Mouse (Mus musculus): ENCODE results near the gene Bcar1. TPM values are rescaled to one million over a fixed set of nuclear protein-coding genes. Genes with fewer than 3 reads are reported as not detected.

Bcar1 gene
- polyA plus RNA-seq, 1 experiment from 2014 or later, result 39.5 TPM

DNA sequence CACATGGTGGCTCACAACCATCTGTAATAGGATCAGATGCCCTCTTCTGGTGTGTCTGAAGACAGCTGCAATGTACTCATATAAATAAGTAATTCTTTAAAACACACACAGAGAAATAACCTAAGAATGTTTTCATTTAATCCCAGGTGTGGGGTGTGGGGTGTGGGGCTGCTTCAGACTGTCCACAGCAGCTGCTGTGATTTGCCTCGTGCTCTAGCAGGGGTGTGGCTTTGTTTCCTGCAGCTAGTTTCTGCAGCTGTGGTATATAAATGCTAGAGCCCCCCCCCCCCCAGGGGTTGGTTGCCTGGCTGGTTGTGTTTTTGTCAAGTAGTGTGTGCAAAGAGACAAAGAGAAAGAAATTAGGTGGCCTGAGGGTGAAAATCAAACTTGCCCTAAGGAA is 44.6 kb downstream of the Bcar1 start:
- H3K36me3 ChIP-seq, result no peaks in the 10 kb centered on the region
- 27% methylated on average over 1 of the region's 1 CpGs for WGBS
- ATAC-seq (ENCODE audit: insufficient number of reproducible peaks, insufficient read depth, low FRiP score, low TSS enrichment, low read depth), result no peak
- H3K4me1 ChIP-seq (replicated peaks), result no peaks in the 10 kb centered on the region
- no peak overlapping the region for H3K4me2 ChIP-seq
- no peaks in the 10 kb centered on the region for H3K27me3 ChIP-seq
- no peak overlapping the region for H3K4me3 ChIP-seq (replicated peaks)
- H3K9me3 ChIP-seq, result 0 out of 2 replicates have a peak, but pooled peaks cover 8% of the 10 kb centered on the region
- H3K27ac ChIP-seq, result no peak overlapping the region
- no peak overlapping the region for H3K9ac ChIP-seq (replicated peaks)

DNA sequence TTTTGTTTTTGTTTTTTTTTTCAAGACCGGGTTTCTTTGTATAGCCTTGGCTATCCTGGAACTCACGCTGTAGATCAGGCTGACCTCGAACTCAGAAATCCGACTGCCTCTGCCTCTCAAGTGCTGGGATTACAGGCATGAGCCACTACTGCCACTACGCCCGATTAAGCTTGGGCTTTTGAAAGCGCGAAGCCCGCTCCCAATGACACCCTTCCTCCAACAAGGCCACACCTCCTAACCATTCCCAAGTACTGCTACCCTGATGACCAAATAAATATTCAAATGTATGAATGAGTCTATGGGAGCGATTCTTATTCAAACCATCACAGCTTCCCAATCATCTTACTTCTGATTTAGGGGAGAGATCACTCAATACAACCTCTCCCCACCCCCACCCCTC is 46.0 kb downstream of the Bcar1 start:
- H3K4me2 ChIP-seq, result no peak overlapping the region
- no peak overlapping the region for H3K4me3 ChIP-seq (replicated peaks)
- no peak overlapping the region for H3K27ac ChIP-seq
- H3K9ac ChIP-seq (replicated peaks), result no peak overlapping the region
- WGBS, result 82% methylated on average over 10 of the region's 10 CpGs
- no peaks in the 10 kb centered on the region for H3K27me3 ChIP-seq
- 0 out of 2 replicates have a peak, but pooled peaks cover 8% of the 10 kb centered on the region for H3K9me3 ChIP-seq
- H3K4me1 ChIP-seq (replicated peaks), result peaks cover 4% of the 10 kb centered on the region
- no peaks in the 10 kb centered on the region for H3K36me3 ChIP-seq
- ATAC-seq (ENCODE audit: insufficient number of reproducible peaks, insufficient read depth, low FRiP score, low TSS enrichment, low read depth), result no peak

DNA sequence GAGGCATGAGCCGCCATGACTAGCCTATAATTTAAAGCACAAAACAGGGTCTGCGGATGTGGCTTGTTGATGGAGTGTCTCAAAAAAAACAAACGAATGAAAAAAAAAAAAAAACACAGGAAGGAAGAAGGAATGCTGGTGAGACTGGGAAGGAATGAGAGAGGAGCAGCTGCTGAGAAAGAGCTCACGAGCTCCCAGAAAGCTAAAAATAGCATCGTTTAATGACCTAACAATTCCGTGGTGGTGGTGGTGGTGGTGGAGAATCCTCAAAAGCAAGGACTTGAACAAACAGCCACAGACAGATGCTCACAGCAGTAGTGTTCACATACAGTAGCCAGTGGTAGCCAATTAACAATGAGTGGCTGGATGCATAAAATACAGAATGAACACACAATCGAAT is 48.2 kb downstream of the Bcar1 start:
- no peaks in the 10 kb centered on the region for H3K27me3 ChIP-seq
- WGBS, result 69% methylated on average over 7 of the region's 7 CpGs
- no peak for ATAC-seq (ENCODE audit: insufficient number of reproducible peaks, insufficient read depth, low FRiP score, low TSS enrichment, low read depth)

DNA sequence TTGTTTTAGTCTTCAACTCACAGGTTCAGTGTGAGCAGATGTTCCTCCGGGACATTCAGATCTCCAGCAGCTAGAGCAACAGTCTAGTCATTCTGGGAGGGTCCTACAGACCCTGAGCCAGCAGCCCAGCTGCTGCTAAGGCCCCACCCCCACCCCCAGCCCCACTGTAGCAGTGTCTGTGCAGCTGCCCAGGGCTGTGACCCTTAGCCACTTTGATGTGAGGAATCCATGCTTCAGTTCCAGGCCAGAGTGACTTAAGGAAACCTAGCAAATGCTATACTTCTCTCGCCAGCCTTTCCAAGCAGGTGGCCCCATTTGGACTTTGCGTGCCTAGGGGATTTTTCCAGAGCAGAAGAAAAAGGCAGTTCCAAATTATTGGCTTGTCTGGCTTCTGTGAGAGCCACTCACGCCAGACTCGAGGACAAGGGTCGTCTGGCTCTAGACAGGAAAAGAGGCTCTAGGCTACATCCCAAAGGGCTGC is 50.3 kb downstream of the Bcar1 start:
- peaks cover 4% of the 10 kb centered on the region for H3K4me1 ChIP-seq (replicated peaks)
- H3K4me2 ChIP-seq, result no peak overlapping the region
- no peak overlapping the region for H3K4me3 ChIP-seq (replicated peaks)
- ATAC-seq (ENCODE audit: insufficient number of reproducible peaks, insufficient read depth, low FRiP score, low TSS enrichment, low read depth), result peak; percentile 37; the same call in 1 of the 2 replicates
- 37% methylated on average over 6 of the region's 6 CpGs for WGBS
- H3K27ac ChIP-seq, result no peak overlapping the region
- H3K27me3 ChIP-seq, result no peaks in the 10 kb centered on the region
- no peak overlapping the region for H3K9ac ChIP-seq (replicated peaks)
- H3K9me3 ChIP-seq, result 0 out of 2 replicates have a peak, but pooled peaks cover 8% of the 10 kb centered on the region
- H3K36me3 ChIP-seq, result no peaks in the 10 kb centered on the region

More for the DNA sequence above, 48.2 kb downstream of the Bcar1 start:
- Histone ChIP-seq H3K4me1 (replicated peaks) (peaks cover 4% of the 10 kb centered on the region), H3K4me2 (no peak overlapping the region), H3K9ac (replicated peaks) (no peak overlapping the region), H3K4me3 (replicated peaks) (no peak overlapping the region), H3K27ac (no peak overlapping the region), H3K36me3 (no peaks in the 10 kb centered on the region), H3K9me3 (0 out of 2 replicates have a peak, but pooled peaks cover 8% of the 10 kb centered on the region)

DNA sequence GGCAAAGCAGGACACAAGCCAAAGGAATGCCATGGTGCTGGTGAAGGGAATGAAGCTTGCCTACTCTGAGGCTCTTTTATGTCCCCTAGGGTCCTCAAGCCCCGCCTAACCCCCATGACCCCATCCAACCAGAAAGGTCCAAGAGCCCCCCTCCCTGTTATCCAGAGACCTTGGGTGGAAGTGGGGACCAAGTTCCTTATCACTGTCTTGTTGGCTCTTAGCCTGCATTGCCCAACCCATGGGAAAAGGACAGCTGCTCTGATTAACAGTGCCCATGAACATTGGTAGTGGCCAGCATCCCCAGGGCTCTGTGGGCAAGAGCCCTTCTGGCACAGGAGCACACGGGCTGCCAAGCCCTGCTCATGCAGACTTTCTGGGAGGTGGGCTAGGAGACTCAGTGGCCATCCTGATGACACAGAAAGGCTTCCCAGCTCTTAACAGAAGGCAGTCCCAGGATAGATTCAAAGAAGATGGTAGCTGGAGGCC is 52.6 kb downstream of the Bcar1 start, which contains the start of gene Ctrb1:
Gene Ctrb1 (minus strand): TSS at position 51 of the 486 bp plus-strand sequence.
- peaks cover 4% of the 10 kb centered on the region for H3K4me1 ChIP-seq (replicated peaks)
- H3K4me2 ChIP-seq, result no peak within 1 kb of the TSS
- no peak for ATAC-seq (ENCODE audit: insufficient number of reproducible peaks, insufficient read depth, low FRiP score, low TSS enrichment, low read depth)
- no peak within 1 kb of the TSS for H3K4me3 ChIP-seq (replicated peaks)
- WGBS, result 82% methylated on average over 2 of the region's 2 CpGs
- H3K27me3 ChIP-seq, result no peaks in the 10 kb centered on the region
- no peaks in the 10 kb centered on the region for H3K9me3 ChIP-seq
- no peaks in the 10 kb centered on the region for H3K36me3 ChIP-seq
- no peak within 1 kb of the TSS for H3K9ac ChIP-seq (replicated peaks)
- H3K27ac ChIP-seq, result no peak within 1 kb of the TSS

DNA sequence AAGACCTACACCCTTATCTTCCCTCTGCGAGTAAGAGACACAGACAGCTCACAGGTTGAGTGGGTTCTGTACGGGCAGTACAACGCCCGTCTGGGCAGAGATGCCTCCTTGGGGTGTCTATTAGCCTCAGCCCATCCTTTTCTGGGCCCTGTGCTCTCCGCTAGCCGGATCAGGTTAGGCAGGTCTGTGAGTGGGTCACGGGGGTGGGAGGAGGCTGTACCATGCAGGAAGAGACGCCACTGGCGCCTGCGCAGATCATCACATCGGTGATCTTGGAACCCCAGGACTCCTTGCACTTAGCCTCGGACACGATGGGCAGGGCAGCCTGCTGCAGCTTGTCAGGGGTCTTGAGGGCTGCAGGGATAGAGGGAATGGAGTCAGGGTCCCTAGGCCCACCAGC is 56.7 kb downstream of the Bcar1 start:
- WGBS, result 78% methylated on average over 13 of the region's 13 CpGs
- no peak for ATAC-seq (ENCODE audit: insufficient number of reproducible peaks, insufficient read depth, low FRiP score, low TSS enrichment, low read depth)
- Histone ChIP-seq H3K9ac (replicated peaks) (no peak overlapping the region), H3K27ac (no peak overlapping the region), H3K36me3 (no peaks in the 10 kb centered on the region), H3K4me3 (replicated peaks) (no peak overlapping the region), H3K4me2 (no peak overlapping the region), H3K4me1 (replicated peaks) (no peaks in the 10 kb centered on the region), H3K27me3 (no peaks in the 10 kb centered on the region), H3K9me3 (no peaks in the 10 kb centered on the region)

DNA sequence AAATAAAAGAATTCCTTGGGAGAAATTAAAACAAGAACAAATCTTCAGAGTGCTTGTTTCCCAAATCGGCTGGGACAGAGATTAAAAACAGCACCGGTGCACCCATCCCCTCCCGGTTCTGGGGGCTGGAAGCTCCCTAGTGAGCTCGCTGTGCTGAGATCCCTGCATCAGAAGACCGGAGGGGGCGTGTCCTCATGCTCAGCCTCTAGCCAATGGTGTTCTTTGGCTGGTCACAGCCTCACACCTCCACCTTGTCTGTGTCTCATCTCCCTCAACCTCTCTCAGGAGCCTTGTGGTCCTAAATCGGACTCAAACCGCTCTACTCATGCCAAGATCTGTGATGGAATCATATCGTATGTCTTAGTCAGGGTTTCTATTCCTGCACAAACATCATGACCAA is 61.1 kb downstream of the Bcar1 start:
- no peaks in the 10 kb centered on the region for H3K27me3 ChIP-seq
- H3K4me2 ChIP-seq, result no peak overlapping the region
- WGBS, result 28% methylated on average over 9 of the region's 9 CpGs
- no peak for ATAC-seq (ENCODE audit: insufficient number of reproducible peaks, insufficient read depth, low FRiP score, low TSS enrichment, low read depth)
- H3K9ac ChIP-seq (replicated peaks), result no peak overlapping the region
- H3K36me3 ChIP-seq, result no peaks in the 10 kb centered on the region
- no peaks in the 10 kb centered on the region for H3K9me3 ChIP-seq
- H3K4me3 ChIP-seq (replicated peaks), result no peak overlapping the region
- H3K27ac ChIP-seq, result no peak overlapping the region
- H3K4me1 ChIP-seq (replicated peaks), result no peaks in the 10 kb centered on the region

DNA sequence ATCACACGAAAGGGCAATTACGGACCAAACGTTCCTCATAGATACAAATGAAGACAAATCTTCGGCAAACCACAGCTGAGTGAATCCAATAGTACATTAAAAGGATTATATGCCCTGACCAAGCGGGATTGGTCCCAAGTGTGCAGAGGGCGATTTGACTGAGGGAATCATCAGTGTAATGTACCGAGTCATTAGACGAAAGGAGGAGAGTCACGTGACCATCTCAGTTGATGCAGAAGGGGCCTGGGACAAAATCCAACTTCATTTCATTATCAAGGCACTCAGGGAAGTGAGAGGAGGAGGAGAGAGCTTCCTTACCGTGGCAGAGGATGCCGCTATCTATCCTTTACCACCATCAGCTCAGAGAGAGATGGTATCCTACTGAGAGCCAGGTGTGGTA is 62.5 kb downstream of the Bcar1 start:
- ATAC-seq (ENCODE audit: insufficient number of reproducible peaks, insufficient read depth, low FRiP score, low TSS enrichment, low read depth), result no peak
- H3K9ac ChIP-seq (replicated peaks), result no peak overlapping the region
- no peak overlapping the region for H3K4me2 ChIP-seq
- H3K27me3 ChIP-seq, result no peaks in the 10 kb centered on the region
- H3K4me1 ChIP-seq (replicated peaks), result no peaks in the 10 kb centered on the region
- H3K27ac ChIP-seq, result no peak overlapping the region
- 76% methylated on average over 11 of the region's 11 CpGs for WGBS
- no peaks in the 10 kb centered on the region for H3K36me3 ChIP-seq
- H3K4me3 ChIP-seq (replicated peaks), result no peak overlapping the region
- H3K9me3 ChIP-seq, result 0 out of 2 replicates have a peak, but pooled peaks cover 4% of the 10 kb centered on the region

DNA sequence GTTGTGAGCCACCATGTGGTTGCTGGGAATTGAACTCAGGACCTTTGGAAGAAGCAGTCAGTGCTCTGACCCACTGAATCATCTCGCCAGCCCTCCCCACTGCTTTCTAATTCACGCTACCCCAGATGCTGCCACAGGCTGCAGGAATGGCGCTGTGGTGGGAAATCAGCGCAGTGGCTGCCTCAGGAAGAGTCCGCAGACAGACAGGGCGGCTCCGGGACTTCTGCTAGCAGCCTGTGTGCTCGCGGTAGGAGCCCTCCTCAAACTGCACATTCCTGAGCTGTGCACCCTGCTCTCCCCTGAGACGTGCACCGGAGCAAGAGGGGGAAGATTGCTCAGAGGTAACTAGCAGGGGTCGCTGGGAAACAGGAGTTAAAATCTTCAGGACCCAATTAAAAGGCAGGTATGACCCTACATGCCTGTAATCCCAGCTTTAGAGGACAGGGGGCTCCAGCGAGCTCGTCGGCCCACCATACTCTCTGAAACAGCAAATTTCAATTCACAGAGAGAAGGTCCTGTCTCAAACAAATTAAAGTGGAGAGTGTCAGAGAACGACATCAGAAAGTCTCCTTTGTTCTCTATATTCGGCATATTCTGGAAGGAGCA is 63.1 kb downstream of the Bcar1 start:
- Histone ChIP-seq H3K9ac (replicated peaks) (no peak overlapping the region; the same call in 1 of the 2 replicates), H3K36me3 (no peaks in the 10 kb centered on the region), H3K27me3 (no peaks in the 10 kb centered on the region), H3K27ac (no peak overlapping the region), H3K4me1 (replicated peaks) (no peaks in the 10 kb centered on the region), H3K4me3 (replicated peaks) (no peak overlapping the region), H3K9me3 (0 out of 2 replicates have a peak, but pooled peaks cover 8% of the 10 kb centered on the region), H3K4me2 (peak overlapping the region; percentile 35)
- 39% methylated on average over 17 of the region's 17 CpGs for WGBS
- no peak for ATAC-seq (ENCODE audit: insufficient number of reproducible peaks, insufficient read depth, low FRiP score, low TSS enrichment, low read depth)

DNA sequence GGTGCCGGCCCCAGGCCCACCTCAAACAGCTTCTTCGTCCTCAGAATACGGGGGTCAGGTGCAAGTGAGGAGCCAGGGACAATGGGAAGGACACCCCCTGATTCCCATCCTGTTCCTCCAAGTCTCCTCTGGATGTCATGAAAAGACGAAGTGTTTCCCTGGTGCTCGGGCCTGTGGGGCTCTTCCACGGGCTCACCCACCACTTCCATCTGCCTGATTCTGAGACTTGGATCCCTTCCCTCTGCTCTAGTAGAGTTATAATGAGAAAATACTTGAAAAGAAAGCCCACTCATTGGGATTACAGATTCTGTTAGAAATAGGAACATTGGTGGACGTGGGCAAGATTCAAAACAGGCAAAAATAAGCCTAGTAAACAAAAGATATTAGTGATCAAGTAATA is 64.8 kb downstream of the Bcar1 start:
- H3K9me3 ChIP-seq, result 0 out of 2 replicates have a peak, but pooled peaks cover 8% of the 10 kb centered on the region
- H3K4me1 ChIP-seq (replicated peaks), result no peaks in the 10 kb centered on the region
- no peaks in the 10 kb centered on the region for H3K36me3 ChIP-seq
- 84% methylated on average over 7 of the region's 7 CpGs for WGBS
- H3K4me3 ChIP-seq (replicated peaks), result no peak overlapping the region
- no peak overlapping the region for H3K9ac ChIP-seq (replicated peaks)
- no peak for ATAC-seq (ENCODE audit: insufficient number of reproducible peaks, insufficient read depth, low FRiP score, low TSS enrichment, low read depth)
- no peak overlapping the region for H3K27ac ChIP-seq
- no peak overlapping the region for H3K4me2 ChIP-seq
- H3K27me3 ChIP-seq, result no peaks in the 10 kb centered on the region

DNA sequence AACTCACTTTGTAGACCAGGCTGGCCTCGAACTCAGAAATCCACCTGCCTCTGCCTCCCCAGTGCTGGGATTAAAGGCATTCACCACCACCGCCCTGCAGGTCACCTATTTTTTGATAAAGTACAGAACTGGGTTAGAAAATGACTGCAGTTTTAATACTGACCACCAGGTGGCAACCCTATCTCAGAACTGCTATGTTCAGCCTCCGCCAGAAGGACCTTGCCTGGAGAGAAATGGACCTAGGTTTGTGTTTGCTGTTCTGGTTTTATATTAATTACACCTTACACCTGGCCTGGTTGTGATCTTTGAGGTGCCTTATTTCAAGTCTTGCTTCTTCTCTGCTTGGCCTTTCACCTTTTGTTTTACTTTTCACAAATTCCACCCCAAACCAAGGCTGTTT is 65.5 kb downstream of the Bcar1 start:
- Histone ChIP-seq H3K36me3 (no peaks in the 10 kb centered on the region; the same call in 1 of the 2 replicates), H3K4me2 (no peak overlapping the region), H3K4me3 (replicated peaks) (no peak overlapping the region), H3K9me3 (0 out of 2 replicates have a peak, but pooled peaks cover 8% of the 10 kb centered on the region), H3K27me3 (no peaks in the 10 kb centered on the region), H3K9ac (replicated peaks) (no peak overlapping the region), H3K4me1 (replicated peaks) (no peaks in the 10 kb centered on the region), H3K27ac (no peak overlapping the region)
- 45% methylated on average over 3 of the region's 3 CpGs for WGBS
- no peak for ATAC-seq (ENCODE audit: insufficient number of reproducible peaks, insufficient read depth, low FRiP score, low TSS enrichment, low read depth)
